Mouse (Mus musculus) forebrain, embryonic 14.5 days (tissue): ENCODE measurements around the gene Prss45. TPM values are rescaled to one million over a fixed set of nuclear protein-coding genes. Genes with fewer than 3 reads are reported as not detected.

Experiments
- ATAC-seq: fragments of 200-750 bp; cut with Nextera tagmentation; 2 replicates; pipeline ENCODE4 v1.8.0; 2017; ENCODE audit warnings: mild to moderate bottlenecking, moderate library complexity
- DNase-seq: peaks from one replicate; pipeline ENCODE4 v3.0.0-alpha.2; 2015; ENCODE audit warnings: low spot score
- H3K27ac ChIP-seq: fragments of 300-500 bp; sonication (generic); 2 replicates; pipeline ENCODE4 v1.5.1; 2014; ENCODE audit warnings: low read depth, mild to moderate bottlenecking, control low read depth, low read length, moderate library complexity
- H3K27me3 ChIP-seq: fragments of 300-500 bp; sonication (generic); replicated peaks from 2 replicates; pipeline ENCODE4 v1.6.1; 2014; ENCODE audit warnings: low read length, control low read depth, mixed read lengths; ENCODE audit not compliant: control insufficient read depth, insufficient read depth
- H3K36me3 ChIP-seq: fragments of 300-500 bp; sonication (generic); 2 replicates; pipeline ENCODE4 v1.6.1; 2014; ENCODE audit warnings: low read length, control low read depth; ENCODE audit not compliant: control insufficient read depth, insufficient read depth
- H3K4me1 ChIP-seq: fragments of 300-500 bp; sonication (generic); 2 replicates; pipeline ENCODE4 v1.6.1; 2014; ENCODE audit warnings: antibody characterized with exemption, low read length, control low read depth; ENCODE audit not compliant: control insufficient read depth, insufficient read depth
- H3K4me2 ChIP-seq: fragments of 300-500 bp; sonication (generic); 2 replicates; pipeline ENCODE4 v1.6.1; 2014; ENCODE audit warnings: mild to moderate bottlenecking, control low read depth, low read length
- H3K4me3 ChIP-seq: fragments of 300-500 bp; sonication (generic); 2 replicates; pipeline ENCODE4 v1.5.1; 2014; ENCODE audit warnings: low read depth, low read length, control low read depth
- H3K9ac ChIP-seq: fragments of 300-500 bp; sonication (generic); 2 replicates; pipeline ENCODE4 v1.6.1; 2014; ENCODE audit warnings: mild to moderate bottlenecking, low read length, control low read depth, moderate library complexity
- H3K9me3 ChIP-seq: fragments of 300-500 bp; sonication (generic); replicated peaks from 2 replicates; pipeline ENCODE4 v1.6.1; 2016; ENCODE audit warnings: low read length, control low read depth, mixed read lengths; ENCODE audit not compliant: control insufficient read depth
- WGBS: fragments of 180-500 bp; shearing (Covaris S2); extraction: QIAGEN DNeasy Blood & Tissue Kit; methylation state at CpG from one replicate; pipeline ENCODE4 v1.1.7; 2014; 5-methylcytosine and 5-hydroxymethylcytosine counted together
- polyA plus RNA-seq: library from polyadenylated mRNA; unstranded; fragments of >200 nt; fragmentation: Nextera tagmentation; extraction: Ambion mirVana; gene quantifications from 2 replicates; pipeline ENCODE4 v1.2.1, GENCODE M21; 2014

Prss45 gene
- polyA plus RNA-seq, 1 experiment from 2014 or later = 0.38 TPM

DNA sequence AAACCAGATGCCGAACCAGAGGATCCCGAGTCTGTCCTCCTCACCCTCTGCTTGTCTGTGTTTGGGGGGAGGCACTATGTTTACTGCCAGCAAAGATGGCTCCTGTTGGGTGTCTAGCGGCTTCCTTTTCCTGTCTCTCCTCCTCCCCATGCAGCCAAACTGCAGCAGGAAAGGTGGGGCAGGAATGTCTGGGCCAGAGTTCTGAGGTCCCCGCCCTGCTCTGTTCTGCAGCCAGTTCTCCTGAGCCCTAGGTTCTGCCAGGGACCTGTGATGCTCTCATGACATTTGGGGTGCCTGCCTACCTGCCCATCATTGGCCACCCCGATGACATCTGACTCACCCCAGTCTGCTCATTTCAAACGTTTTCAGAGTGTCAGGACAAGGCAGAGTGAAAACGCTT lies 47.6 kb downstream of the Prss45 start:
- no peak overlapping the region for H3K27ac ChIP-seq
- ATAC-seq = no peak
- H3K4me2 ChIP-seq = no peak overlapping the region
- H3K9me3 ChIP-seq = no peaks in the 10 kb centered on the region
- H3K27me3 ChIP-seq = peaks cover 27% of the 10 kb centered on the region
- no peak overlapping the region for H3K9ac ChIP-seq
- no peak overlapping the region for H3K4me3 ChIP-seq
- DNase-seq = no peak
- H3K36me3 ChIP-seq = no peaks in the 10 kb centered on the region
- H3K4me1 ChIP-seq = no peaks in the 10 kb centered on the region
- 67% methylated on average over 7 of the region's 7 CpGs for WGBS

DNA sequence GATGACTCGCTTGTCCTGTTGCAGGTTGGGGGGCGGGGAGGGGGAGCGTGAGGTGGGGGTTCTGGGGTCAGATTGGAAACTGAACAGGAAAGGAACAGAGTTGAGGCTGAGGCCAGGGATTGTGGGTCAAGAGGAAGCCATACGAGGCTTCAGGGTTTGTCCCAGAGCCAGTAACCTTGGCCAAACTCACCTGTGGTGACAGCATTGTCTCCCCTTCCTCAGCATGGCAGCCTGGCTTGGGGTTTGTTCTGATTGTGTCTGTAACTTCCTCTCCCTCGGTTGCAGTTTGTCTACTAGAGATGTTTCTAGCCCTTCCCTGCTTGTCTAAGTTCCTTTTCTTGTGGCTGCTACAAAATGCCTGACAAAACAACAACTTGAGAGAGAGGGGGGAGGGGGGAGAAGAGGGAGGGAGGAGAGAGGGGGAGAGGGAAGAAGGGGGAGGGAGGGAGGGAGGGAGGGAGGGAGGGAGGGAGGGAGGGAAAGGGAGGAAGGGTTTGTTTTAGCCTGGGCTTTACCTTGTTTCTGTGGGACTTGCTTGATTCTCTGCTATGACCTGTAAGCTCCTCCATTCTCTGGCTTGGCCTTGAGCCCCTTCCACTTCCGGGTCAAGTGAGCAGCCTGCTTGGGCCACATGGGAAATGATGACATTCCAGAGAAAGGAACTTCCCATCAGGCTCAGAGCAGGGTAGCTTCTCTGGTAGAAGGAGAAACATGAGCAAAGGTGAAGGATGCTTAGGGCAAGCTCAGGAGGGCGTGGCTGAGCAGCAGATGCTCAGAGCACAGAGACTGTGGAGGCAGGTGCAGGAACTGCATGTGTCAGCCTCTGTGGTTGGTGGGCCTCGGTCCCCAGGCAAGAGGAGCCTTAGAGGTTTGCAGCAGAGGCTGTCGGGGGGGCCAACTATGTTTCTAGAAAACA lies 53.3 kb downstream of the Prss45 start:
- ATAC-seq (no peak), DNase-seq (no peak)
- 65% methylated on average over 9 of the region's 9 CpGs for WGBS
- H3K4me1 ChIP-seq = no peaks in the 10 kb centered on the region
- H3K27me3 ChIP-seq = no peaks in the 10 kb centered on the region
- H3K4me3 ChIP-seq = no peak overlapping the region
- no peak overlapping the region for H3K9ac ChIP-seq
- H3K36me3 ChIP-seq = no peaks in the 10 kb centered on the region
- no peaks in the 10 kb centered on the region for H3K9me3 ChIP-seq
- no peak overlapping the region for H3K27ac ChIP-seq
- H3K4me2 ChIP-seq = no peak overlapping the region

DNA sequence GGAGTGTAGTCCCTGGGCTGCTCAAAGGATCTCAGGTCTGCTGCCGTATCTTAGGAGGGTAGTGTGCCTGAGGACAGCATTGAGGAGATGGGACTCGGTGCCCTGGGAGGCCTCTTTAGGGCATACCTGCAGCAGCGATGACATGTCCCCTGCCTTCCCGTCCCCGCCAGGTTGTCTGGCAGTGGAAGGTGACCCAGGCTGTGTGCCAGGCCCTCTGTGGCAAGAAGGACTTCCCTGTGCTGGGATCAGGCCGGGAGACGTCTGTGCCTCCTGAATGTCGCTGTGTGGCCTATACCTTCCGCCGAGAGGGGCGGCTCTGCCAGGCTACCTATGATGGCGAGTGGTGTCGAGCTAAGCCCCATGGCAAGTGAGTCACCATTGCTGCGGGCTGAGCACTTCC lies 54.5 kb downstream of the Prss45 start:
- no peak for DNase-seq
- no peaks in the 10 kb centered on the region for H3K9me3 ChIP-seq
- WGBS = 90% methylated on average over 14 of the region's 14 CpGs

GRCm38 (mm10) chr9:110890026-110890783 lies 55.8 kb downstream of the Prss45 start:
- no peak for ATAC-seq
- Histone ChIP-seq H3K4me2 (no peak overlapping the region), H3K4me3 (no peak overlapping the region), H3K27me3 (no peaks in the 10 kb centered on the region), H3K4me1 (no peaks in the 10 kb centered on the region), H3K36me3 (no peaks in the 10 kb centered on the region), H3K9me3 (no peaks in the 10 kb centered on the region), H3K27ac (no peak overlapping the region), H3K9ac (no peak overlapping the region)
- 8% methylated on average over 20 of the region's 21 CpGs for WGBS
- DNase-seq = no peak

More for the DNA sequence above, 54.5 kb downstream of the Prss45 start:
- Histone ChIP-seq H3K27ac (no peak overlapping the region), H3K27me3 (no peaks in the 10 kb centered on the region), H3K4me2 (no peak overlapping the region), H3K4me3 (no peak overlapping the region), H3K4me1 (no peaks in the 10 kb centered on the region), H3K9ac (no peak overlapping the region), H3K36me3 (no peaks in the 10 kb centered on the region)
- ATAC-seq = no peak

Other genes with a start within 250 kb of the Prss45 start
- 25.3 and 26.8 TPM in 2 replicates for gene Nradd, start 210.1 kb upstream of the Prss45 start, polyA plus RNA-seq
- gene Nbeal2, start 180.4 kb upstream of the Prss45 start, polyA plus RNA-seq = 0.86 and 2.7 TPM in 2 replicates
- gene Ccdc12, start 178.1 kb upstream of the Prss45 start, polyA plus RNA-seq = 119 and 120 TPM in 2 replicates
- 0.33 TPM in 1 of 2 replicates, not detected in the other for gene Myl3, start 92.7 kb upstream of the Prss45 start, polyA plus RNA-seq
- 4.0 and 4.7 TPM in 2 replicates for gene Pth1r, start 87.4 kb upstream of the Prss45 start, polyA plus RNA-seq
- not detected in 2 replicates for gene Prss42, start 36.4 kb upstream of the Prss45 start, polyA plus RNA-seq
- not detected in 2 replicates for gene Prss44, start 20.6 kb upstream of the Prss45 start, polyA plus RNA-seq
- not detected in 2 replicates for gene Prss43, start 7.9 kb upstream of the Prss45 start, polyA plus RNA-seq
- not detected in 2 replicates for gene Prss46, start 9.9 kb downstream of the Prss45 start, polyA plus RNA-seq
- not detected in 2 replicates for gene Prss50, start 23.4 kb downstream of the Prss45 start, polyA plus RNA-seq
- 0.54 and 0.62 TPM in 2 replicates for gene Als2cl, start 45.3 kb downstream of the Prss45 start, polyA plus RNA-seq
- 0.30 and 0.40 TPM in 2 replicates for gene Tmie, start 45.5 kb downstream of the Prss45 start, polyA plus RNA-seq
- not detected in 2 replicates for gene Fam240a, start 82.3 kb downstream of the Prss45 start, polyA plus RNA-seq
- gene Tdgf1, start 111.6 kb downstream of the Prss45 start, polyA plus RNA-seq = not detected in 2 replicates
- gene Lrrc2, start 117.0 kb downstream of the Prss45 start, polyA plus RNA-seq = 0.33 and 0.37 TPM in 2 replicates
- gene Rtp3, start 156.0 kb downstream of the Prss45 start, polyA plus RNA-seq = not detected in 2 replicates
- 0.42 and 0.90 TPM in 2 replicates for gene Ltf, start 184.7 kb downstream of the Prss45 start, polyA plus RNA-seq
- 1.3 and 1.4 TPM in 2 replicates for gene Ccrl2, start 222.9 kb downstream of the Prss45 start, polyA plus RNA-seq